Mouse (Mus musculus) myocyte (in vitro differentiated cells): ENCODE data around the gene Dpagt1.

ENCODE experiments used
- E2F4 ChIP-seq: IDR thresholded peaks from one replicate; pipeline ENCODE4 v1.6.1; 2011; ENCODE audit warnings: mild to moderate bottlenecking, control low read depth, moderate library complexity; ENCODE audit not compliant: insufficient read depth
- MAX ChIP-seq: IDR thresholded peaks from one replicate; pipeline ENCODE4 v1.6.1; 2011; ENCODE audit warnings: low read depth, mild to moderate bottlenecking, control low read depth
- MYOG ChIP-seq, 3 experiments: IDR thresholded peaks; one replicate each; pipeline ENCODE4 v1.6.1; 2011; ENCODE audit warnings: control low read depth in 2 of 3, low read depth in 2 of 3, mild to moderate bottlenecking in 2 of 3; ENCODE audit not compliant: insufficient read length in 2 of 3, control insufficient read depth in 1 of 3, insufficient read depth in 1 of 3
- POLR2A ChIP-seq: IDR thresholded peaks from one replicate; pipeline ENCODE4 v1.6.1; 2011; ENCODE audit warnings: low read depth, mild to moderate bottlenecking, control low read depth, moderate library complexity; ENCODE audit not compliant: insufficient read length
- POLR2AphosphoS2 ChIP-seq: IDR thresholded peaks from one replicate; pipeline ENCODE4 v1.6.1; 2011; ENCODE audit warnings: low read depth, control low read depth; ENCODE audit not compliant: insufficient read length
- REST ChIP-seq: IDR thresholded peaks from one replicate; pipeline ENCODE4 v1.6.1; 2011; ENCODE audit warnings: mild to moderate bottlenecking, control low read depth, moderate library complexity; ENCODE audit not compliant: insufficient read depth, insufficient read length
- SRF ChIP-seq: IDR thresholded peaks from one replicate; pipeline ENCODE4 v1.6.1; 2011; ENCODE audit warnings: low read depth; ENCODE audit not compliant: control insufficient read depth, insufficient read length
- TCF12 ChIP-seq: IDR thresholded peaks from one replicate; pipeline ENCODE4 v1.6.1; 2011; ENCODE audit warnings: mild to moderate bottlenecking, control low read depth; ENCODE audit not compliant: poor library complexity, insufficient read depth, severe bottlenecking
- USF1 ChIP-seq: IDR thresholded peaks from one replicate; pipeline ENCODE4 v1.6.1; 2011; ENCODE audit warnings: low read depth, mild to moderate bottlenecking, control low read depth, moderate library complexity

- TF ChIP-seq POLR2A (peak; percentile 61), MAX (no peak), USF1 (peak; percentile 94), REST (no peak), TCF12 (no peak), MYOG (IDR thresholded peaks at IDR 0.05; ENCODE audit: control insufficient read depth in 1 of 3, insufficient read depth in 1 of 3, insufficient read length in 2 of 3, low read depth in 2 of 3) (no peak), POLR2AphosphoS2 (peak; percentile 68), E2F4 (no peak), SRF (no peak)
These were observed 698 bp downstream of the Dpagt1 start for GRCm38 (mm10) chr9:44326371-44327063.
